In the genomic region with DNA sequence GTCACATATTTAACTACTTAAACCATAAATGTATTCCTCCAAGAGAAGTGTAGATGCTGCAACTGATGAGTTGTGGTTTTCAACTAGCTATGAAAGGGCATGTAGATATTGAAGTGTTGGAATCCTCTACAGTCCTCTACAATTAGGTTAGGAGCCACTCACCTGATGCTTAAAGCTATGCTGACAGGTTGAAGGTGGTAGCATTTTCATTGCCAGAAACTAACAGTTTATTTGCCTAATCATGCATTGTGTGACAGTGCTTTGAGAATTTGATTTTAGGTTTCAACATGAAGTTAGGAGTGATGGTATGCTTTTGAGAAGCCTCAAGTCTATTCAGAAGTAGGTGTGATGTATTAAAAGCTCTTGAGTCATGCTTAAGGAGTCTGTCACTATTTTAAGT, we compare ENCODE assay signal across 1 mouse cellular context.
TF ChIP-seq lines count a peak whose summit lies in the region.

No protein-coding gene starts in this region.

TF ChIP-seq in MEL, 35 proteins besides CTCF, POLR2A, EP300 and RAD21 (continued from another document):
- TF ChIP-seq MAFK (IDR thresholded peaks at IDR 0.05; ENCODE audit: borderline replicate concordance, low read depth, low read length): no peak
- TF ChIP-seq POLR2AphosphoS2 (IDR thresholded peaks at IDR 0.05; ENCODE audit: low read length): peak; percentile 96
- TF ChIP-seq ZNF384 (IDR thresholded peaks at IDR 0.05; ENCODE audit: low read depth, low read length): no peak
- TF ChIP-seq MAZ (IDR thresholded peaks at IDR 0.05; ENCODE audit: low read depth, low read length): no peak
- no peak for TF ChIP-seq NELFE (IDR thresholded peaks at IDR 0.05; ENCODE audit: low read depth, low read length)
- TF ChIP-seq MYC (IDR thresholded peaks at IDR 0.05; ENCODE audit: low read depth, low read length): 0 out of 2 replicates have a peak, but pooled peaks have one; percentile 40
